Mouse (Mus musculus): ENCODE data around the gene Rbl2. TPM values are rescaled to one million over a fixed set of nuclear protein-coding genes. Genes with fewer than 3 reads are reported as not detected.

Gene Rbl2
- polyA plus RNA-seq, 1 experiment from 2014 or later = 18.6 TPM

Other genes with a start within 250 kb of the Rbl2 start
- 80.6 and 94.2 TPM in 2 replicates for gene Chd9, start 241.7 kb upstream of the Rbl2 start, polyA plus RNA-seq (2015; fragmentation: Nextera tagmentation; extraction: Ambion mirVana)
- gene Aktip, start 129.9 kb downstream of the Rbl2 start, polyA plus RNA-seq (2015; fragmentation: Nextera tagmentation; extraction: Ambion mirVana) = 103 and 113 TPM in 2 replicates
- 9.7 and 10.5 TPM in 2 replicates for gene Rpgrip1l, start 243.2 kb downstream of the Rbl2 start, polyA plus RNA-seq (2015; fragmentation: Nextera tagmentation; extraction: Ambion mirVana)
- 131 and 135 TPM in 2 replicates for gene Fto, start 243.5 kb downstream of the Rbl2 start, polyA plus RNA-seq (2015; fragmentation: Nextera tagmentation; extraction: Ambion mirVana)